Mouse (Mus musculus) olfactory bulb, adult 2 months (tissue): ENCODE measurements around the gene Rbfox3. TPM values are rescaled to one million over a fixed set of nuclear protein-coding genes. Genes with fewer than 3 reads are reported as not detected.

Experiments
- H3K27ac ChIP-seq: fragments of 200-500 bp; 2 replicates; pipeline ENCODE4 v1.5.1; 2012; ENCODE audit warnings: low read depth, low read length; ENCODE audit not compliant: insufficient read depth
- H3K4me1 ChIP-seq: fragments of 200-500 bp; 2 replicates; pipeline ENCODE4 v1.6.1; 2012; ENCODE audit warnings: low read length; ENCODE audit not compliant: control insufficient read depth, insufficient read depth
- H3K4me3 ChIP-seq: fragments of 200-500 bp; 2 replicates; pipeline ENCODE4 v1.5.1; 2012; ENCODE audit warnings: mild to moderate bottlenecking, low read depth, low read length, moderate library complexity; ENCODE audit not compliant: insufficient read depth
- CTCF ChIP-seq: fragments of 200-500 bp; IDR thresholded peaks from 2 replicates; pipeline ENCODE4 v1.5.1; 2012; ENCODE audit warnings: low read depth, mild to moderate bottlenecking, low read length, moderate library complexity; ENCODE audit not compliant: insufficient read depth
- POLR2A ChIP-seq: fragments of 200-500 bp; IDR thresholded peaks from 2 replicates; pipeline ENCODE4 v1.6.1; 2012; ENCODE audit warnings: mild to moderate bottlenecking, low read depth, low read length, moderate library complexity; ENCODE audit not compliant: insufficient read depth
- WGBS: fragments of 180-500 bp; shearing (Covaris S2); methylation state at CpG from one replicate; pipeline ENCODE4 v1.1.7; 2018; 5-methylcytosine and 5-hydroxymethylcytosine counted together
- polyA plus RNA-seq: library from polyadenylated mRNA; stranded (reverse); fragments of >200 nt; gene quantifications from 2 replicates; pipeline ENCODE4 v1.2.4, GENCODE M21; 2012; ENCODE audit warnings: low replicate concordance; ENCODE audit not compliant: missing spikeins, insufficient read depth, insufficient read length

The Rbfox3 gene
- polyA plus RNA-seq, 1 experiment, result not detected

DNA sequence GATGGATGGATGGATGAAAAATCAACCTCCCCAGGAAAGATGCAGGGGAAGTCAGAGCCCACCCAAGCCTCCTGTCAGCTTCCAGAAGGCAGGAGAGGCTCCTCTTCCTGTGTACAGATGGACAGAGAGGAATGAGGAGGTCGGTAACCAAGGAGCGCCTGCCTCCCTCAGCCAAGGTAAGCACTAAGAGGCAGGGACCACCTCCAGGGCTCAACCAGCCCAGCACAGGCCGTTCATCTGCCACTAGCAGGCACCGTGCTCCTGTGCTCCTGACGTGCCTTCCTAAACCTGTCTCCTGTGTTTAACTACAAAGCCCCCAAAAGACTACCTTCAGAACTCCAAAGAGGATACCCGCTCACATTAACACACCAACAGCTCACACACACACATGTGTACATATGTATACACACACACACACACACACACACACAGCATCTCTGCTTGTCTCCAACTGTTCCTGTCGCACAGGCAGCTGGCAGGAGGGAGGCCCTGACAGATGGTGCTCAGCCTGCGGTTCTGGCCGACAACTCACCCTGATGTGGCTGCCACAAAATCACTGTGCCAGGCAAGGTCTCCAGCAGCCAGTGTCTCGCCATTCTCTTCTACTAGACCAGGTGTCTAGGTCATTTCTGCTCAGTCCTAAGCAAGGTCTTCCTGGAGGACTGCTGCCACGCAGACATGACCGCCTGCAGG lies 151.0 kb downstream of the Rbfox3 start:
- 71% methylated on average over 12 of the region's 12 CpGs for WGBS
- H3K4me3 ChIP-seq, result no peak overlapping the region
- no peak for TF ChIP-seq CTCF
- H3K27ac ChIP-seq, result no peak overlapping the region
- peaks cover 55% of the 10 kb centered on the region for H3K4me1 ChIP-seq

DNA sequence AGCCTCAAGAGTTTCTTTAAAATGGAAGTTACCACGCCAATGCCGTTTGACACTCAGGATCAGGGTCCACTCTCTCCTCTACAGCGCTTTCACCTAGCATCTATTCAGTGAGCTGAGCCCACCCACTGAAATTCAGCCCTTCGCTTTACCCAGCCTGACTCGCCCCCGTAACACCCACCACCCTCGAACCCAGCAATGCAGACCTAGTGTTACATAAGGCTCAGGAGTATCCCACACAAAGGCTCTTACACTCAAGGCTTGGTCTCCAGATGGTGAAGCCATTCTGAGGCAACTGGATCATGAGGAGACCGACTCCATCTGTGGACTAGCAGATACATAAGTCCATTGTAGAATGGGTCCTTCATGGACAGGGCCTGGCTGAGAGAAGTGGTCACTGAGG lies 152.2 kb downstream of the Rbfox3 start:
- Histone ChIP-seq H3K4me3 (no peak overlapping the region), H3K27ac (no peak overlapping the region), H3K4me1 (peaks cover 66% of the 10 kb centered on the region)
- TF ChIP-seq CTCF (no peak), POLR2A (no peak)
- WGBS, result 64% methylated on average over 8 of the region's 8 CpGs

- Histone ChIP-seq H3K4me1 (peaks cover 71% of the 10 kb centered on the region), H3K4me3 (no peak overlapping the region), H3K27ac (peak overlapping the region; percentile 7; the same call in 1 of the 2 replicates)
- 82% methylated on average over 10 of the region's 10 CpGs for WGBS
- TF ChIP-seq POLR2A (no peak), CTCF (no peak)
These were observed 153.0 kb downstream of the Rbfox3 start for GRCm38 (mm10) chr11:118758277-118758990.

DNA sequence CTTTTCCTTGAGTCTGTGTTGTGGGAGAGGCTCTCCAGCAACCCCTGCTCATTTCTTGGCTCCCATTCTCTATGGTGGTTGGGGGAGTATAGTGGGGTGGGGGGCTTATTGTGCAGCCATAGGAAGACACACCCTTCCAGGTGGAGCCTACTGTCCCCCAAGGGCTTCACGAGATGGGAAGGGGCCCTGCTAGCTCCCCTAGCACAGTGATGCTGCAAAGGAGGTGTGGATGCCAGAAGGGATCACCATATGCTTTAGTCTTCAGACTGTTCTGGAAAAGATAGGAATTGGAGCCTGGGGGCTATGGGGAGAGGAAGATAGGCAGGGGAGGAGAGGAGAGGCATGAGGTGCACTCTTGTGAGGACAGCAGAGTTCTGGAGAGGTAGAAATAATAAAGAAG lies 153.9 kb downstream of the Rbfox3 start:
- Histone ChIP-seq H3K4me3 (no peak overlapping the region), H3K27ac (no peak overlapping the region), H3K4me1 (peaks cover 73% of the 10 kb centered on the region)
- 82% methylated on average over 1 of the region's 1 CpGs for WGBS
- TF ChIP-seq CTCF (no peak), POLR2A (no peak)

DNA sequence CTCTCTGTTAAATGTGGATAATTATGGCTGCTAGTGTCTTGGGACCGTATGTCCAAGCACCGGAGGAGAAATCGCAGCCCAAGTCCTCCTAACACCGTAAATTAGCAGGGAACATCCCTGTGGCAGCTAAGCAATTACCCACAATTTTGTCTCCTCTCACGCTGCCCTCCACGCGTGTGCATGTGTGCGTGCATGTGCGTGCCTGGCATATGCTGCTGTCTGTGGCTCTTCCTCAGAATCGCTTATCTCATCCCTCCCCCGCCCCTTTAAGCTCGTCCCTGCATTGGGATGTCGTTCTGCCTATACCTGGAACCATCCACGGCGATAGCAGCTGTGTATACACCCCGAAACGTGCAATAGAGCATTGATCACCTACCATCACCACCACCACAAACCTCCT lies 156.4 kb downstream of the Rbfox3 start:
- 36% methylated on average over 17 of the region's 17 CpGs for WGBS
- no peak overlapping the region for H3K4me3 ChIP-seq
- TF ChIP-seq CTCF (no peak), POLR2A (no peak)
- H3K4me1 ChIP-seq, result peaks cover 73% of the 10 kb centered on the region
- H3K27ac ChIP-seq, result peak overlapping the region; percentile 68

DNA sequence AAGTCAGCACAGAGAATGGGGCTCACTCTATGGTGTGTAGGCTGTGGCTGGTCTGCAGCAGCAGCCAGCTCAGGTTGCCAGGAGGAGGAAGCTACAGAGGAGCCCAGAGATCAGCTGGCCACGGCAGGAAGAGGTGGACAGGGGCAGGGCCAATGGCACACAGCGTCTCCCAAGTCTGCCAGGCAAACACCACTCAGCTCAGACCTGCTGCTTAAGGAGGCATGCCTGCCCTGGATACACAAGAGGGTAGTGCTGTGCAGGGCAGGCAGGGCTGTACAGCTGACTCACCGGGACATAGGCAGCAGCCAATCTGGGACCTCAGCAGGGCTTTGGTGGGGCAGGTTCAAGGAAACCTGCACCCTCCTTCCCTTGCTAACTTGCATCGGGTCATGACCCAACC lies 156.9 kb downstream of the Rbfox3 start:
- TF ChIP-seq CTCF (no peak), POLR2A (no peak)
- Histone ChIP-seq H3K4me3 (no peak overlapping the region), H3K27ac (peak overlapping the region; percentile 68), H3K4me1 (peaks cover 69% of the 10 kb centered on the region)
- WGBS, result 28% methylated on average over 4 of the region's 4 CpGs

DNA sequence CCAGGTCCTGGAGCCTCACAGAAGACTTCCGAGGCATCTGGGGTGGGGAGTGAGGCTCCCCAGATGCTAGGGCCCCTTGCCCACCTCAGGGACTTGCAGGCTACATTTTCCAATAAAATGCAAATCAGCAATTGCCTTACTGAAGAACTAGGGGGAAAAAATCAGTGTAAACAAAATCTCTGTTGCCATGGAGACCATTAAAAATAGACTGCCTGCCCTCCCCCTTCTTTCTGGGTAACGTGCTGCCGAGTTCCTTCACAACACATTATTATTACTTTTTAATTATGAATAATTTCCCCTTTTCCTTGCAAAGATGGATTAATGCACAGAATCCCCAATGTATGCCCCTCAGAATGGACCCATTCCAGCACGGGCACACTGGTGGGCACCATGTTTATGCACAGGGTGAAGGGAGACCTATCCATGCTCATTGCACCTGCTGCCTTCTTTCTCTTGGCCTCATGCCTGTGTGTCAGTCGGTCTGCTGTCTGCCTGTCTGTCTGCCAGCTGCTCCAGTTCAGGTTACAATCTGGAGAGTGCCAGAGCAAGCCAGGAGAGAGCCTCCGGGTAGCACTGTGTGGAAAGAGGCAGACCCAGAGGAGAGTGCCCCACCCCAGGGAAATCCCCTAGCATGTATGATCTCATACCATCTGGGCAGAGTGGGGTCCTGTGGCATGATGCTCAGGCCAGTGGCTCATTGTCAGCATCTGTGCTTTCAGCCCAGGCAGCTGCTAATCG lies 159.3 kb downstream of the Rbfox3 start:
- TF ChIP-seq POLR2A (no peak), CTCF (no peak)
- Histone ChIP-seq H3K4me1 (peaks cover 67% of the 10 kb centered on the region), H3K4me3 (no peak overlapping the region), H3K27ac (peak overlapping the region; percentile 89)
- 16% methylated on average over 7 of the region's 7 CpGs for WGBS

DNA sequence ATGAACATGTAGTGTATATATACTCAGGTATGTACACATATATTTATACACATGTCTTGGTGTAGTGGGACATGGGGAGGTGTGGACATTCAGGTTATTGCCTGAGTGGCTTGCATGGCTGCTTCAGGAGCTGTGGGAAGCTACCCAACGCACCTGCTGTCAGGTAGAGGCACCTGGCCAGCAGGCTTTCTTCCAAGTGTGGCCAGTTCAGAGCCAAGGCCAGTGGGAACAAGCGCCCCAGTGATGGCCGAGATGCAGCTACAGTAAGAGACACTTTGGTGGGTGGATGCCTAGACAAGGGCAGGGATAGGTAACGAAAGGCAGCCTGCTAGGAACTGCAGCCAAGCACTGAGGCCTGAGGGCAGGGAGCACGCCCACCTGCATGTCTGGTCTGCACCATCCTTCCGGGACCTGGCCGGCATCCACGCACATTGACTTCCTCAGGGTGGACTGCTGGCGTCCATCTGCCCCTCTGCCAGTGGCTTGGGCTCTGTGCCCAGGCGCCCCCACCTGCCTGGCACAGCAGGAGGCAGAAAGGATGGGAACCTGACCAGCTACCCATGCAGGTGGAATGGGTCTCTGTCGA lies 160.6 kb downstream of the Rbfox3 start:
- Histone ChIP-seq H3K4me1 (peaks cover 59% of the 10 kb centered on the region), H3K4me3 (no peak overlapping the region), H3K27ac (no peak overlapping the region)
- TF ChIP-seq POLR2A (no peak), CTCF (no peak)
- 67% methylated on average over 11 of the region's 11 CpGs for WGBS
